Mouse (Mus musculus) heart, embryonic 12.5 days (tissue): ENCODE data around the gene Lss. TPM values are rescaled to one million over a fixed set of nuclear protein-coding genes. Genes with fewer than 3 reads are reported as not detected.

Experiments used
- ATAC-seq: fragments of 200-750 bp; cut with Nextera tagmentation; 2 replicates; pipeline ENCODE4 v1.8.0; 2017; ENCODE audit warnings: moderate TSS enrichment, moderate library complexity; ENCODE audit not compliant: insufficient number of reproducible peaks, low FRiP score
- H3K27ac ChIP-seq: fragments of 300-500 bp; sonication (generic); 2 replicates; pipeline ENCODE4 v1.5.1; 2016; ENCODE audit warnings: mild to moderate bottlenecking, moderate library complexity; ENCODE audit not compliant: poor library complexity, severe bottlenecking
- H3K27me3 ChIP-seq: fragments of 300-500 bp; sonication (generic); replicated peaks from 2 replicates; pipeline ENCODE4 v1.6.1; 2016; ENCODE audit warnings: mild to moderate bottlenecking, moderate library complexity
- H3K36me3 ChIP-seq: fragments of 300-500 bp; sonication (generic); 2 replicates; pipeline ENCODE4 v1.6.1; 2016; ENCODE audit warnings: mild to moderate bottlenecking, moderate library complexity
- H3K4me1 ChIP-seq: fragments of 300-500 bp; sonication (generic); replicated peaks from 2 replicates; pipeline ENCODE4 v1.6.1; 2016; ENCODE audit warnings: mild to moderate bottlenecking
- H3K4me2 ChIP-seq: fragments of 300-500 bp; sonication (generic); 2 replicates; pipeline ENCODE4 v1.6.1; 2016; ENCODE audit warnings: mild to moderate bottlenecking, moderate library complexity
- H3K4me3 ChIP-seq: fragments of 300-500 bp; sonication (generic); 2 replicates; pipeline ENCODE4 v1.5.1; 2016; ENCODE audit warnings: mild to moderate bottlenecking
- H3K9ac ChIP-seq: fragments of 300-500 bp; sonication (generic); 2 replicates; pipeline ENCODE4 v1.6.1; 2016; ENCODE audit warnings: mild to moderate bottlenecking, moderate library complexity
- H3K9me3 ChIP-seq: fragments of 300-500 bp; sonication (generic); replicated peaks from 2 replicates; pipeline ENCODE4 v1.6.1; 2016; ENCODE audit warnings: mild to moderate bottlenecking, moderate library complexity
- WGBS: fragments of 180-500 bp; shearing (Covaris S2); methylation state at CpG from one replicate; pipeline ENCODE4 v1.1.7; 2016; 5-methylcytosine and 5-hydroxymethylcytosine counted together
- polyA plus RNA-seq: library from polyadenylated mRNA; unstranded; fragments of >200 nt; fragmentation: Nextera tagmentation; extraction: Ambion mirVana; gene quantifications from 2 replicates; pipeline ENCODE4 v1.2.1, GENCODE M21; 2016

Gene Lss
- polyA plus RNA-seq, 1 experiment from 2014 or later: 12.6 TPM

GRCm38 (mm10) chr10:76561972-76562371 lies 30.6 kb downstream of the Lss start, which contains the start of gene Spatc1l:
Gene Spatc1l (plus strand): TSS chr10:76562272.
- WGBS: 87% methylated on average over 10 of the region's 10 CpGs

GRCm38 (mm10) chr10:76569996-76570685 lies 38.8 kb downstream of the Lss start:
- Histone ChIP-seq H3K27ac (no peak overlapping the region), H3K27me3 (no peaks in the 10 kb centered on the region), H3K4me3 (no peak overlapping the region), H3K4me2 (no peak overlapping the region), H3K36me3 (no peaks in the 10 kb centered on the region), H3K4me1 (no peaks in the 10 kb centered on the region), H3K9ac (no peak overlapping the region), H3K9me3 (0 out of 2 replicates have a peak, but pooled peaks cover 6% of the 10 kb centered on the region)
- 85% methylated on average over 22 of the region's 22 CpGs for WGBS
- ATAC-seq: no peak

More at GRCm38 (mm10) chr10:76561972-76562371, 30.6 kb downstream of the Lss start, which contains the start of gene Spatc1l:
- H3K4me3 ChIP-seq: no peak within 1 kb of the TSS
- no peaks in the 10 kb centered on the region for H3K4me1 ChIP-seq
- H3K9ac ChIP-seq: no peak within 1 kb of the TSS
- H3K27ac ChIP-seq: no peak within 1 kb of the TSS
- H3K4me2 ChIP-seq: no peak within 1 kb of the TSS
- H3K9me3 ChIP-seq: no peaks in the 10 kb centered on the region
- H3K36me3 ChIP-seq: no peaks in the 10 kb centered on the region
- no peak for ATAC-seq
- no peaks in the 10 kb centered on the region for H3K27me3 ChIP-seq

- Histone ChIP-seq H3K9ac (no peak overlapping the region), H3K27me3 (no peaks in the 10 kb centered on the region), H3K27ac (no peak overlapping the region), H3K9me3 (0 out of 2 replicates have a peak, but pooled peaks cover 6% of the 10 kb centered on the region), H3K4me3 (no peak overlapping the region), H3K36me3 (no peaks in the 10 kb centered on the region), H3K4me1 (no peaks in the 10 kb centered on the region), H3K4me2 (no peak overlapping the region)
- no peak for ATAC-seq
- WGBS: 61% methylated on average over 2 of the region's 2 CpGs
Observed at GRCm38 (mm10) chr10:76571070-76571469, 39.7 kb downstream of the Lss start.

- no peak for ATAC-seq
- 75% methylated on average over 3 of the region's 3 CpGs for WGBS
- no peaks in the 10 kb centered on the region for H3K27me3 ChIP-seq
Observed at GRCm38 (mm10) chr10:76572151-76572550, 40.8 kb downstream of the Lss start.

GRCm38 (mm10) chr10:76575374-76575773 lies 44.0 kb downstream of the Lss start, which contains the start of gene Ftcd:
Gene Ftcd (plus strand): TSS chr10:76575648.
- Histone ChIP-seq H3K4me3 (no peak within 1 kb of the TSS), H3K27ac (no peak within 1 kb of the TSS), H3K9me3 (0 out of 2 replicates have a peak, but pooled peaks cover 5% of the 10 kb centered on the region), H3K4me2 (no peak within 1 kb of the TSS), H3K27me3 (no peaks in the 10 kb centered on the region), H3K4me1 (peaks cover 7% of the 10 kb centered on the region; the same call in 1 of the 2 replicates), H3K36me3 (no peaks in the 10 kb centered on the region), H3K9ac (0 out of 2 replicates have a peak within 1 kb of the TSS, but pooled peaks have one; percentile 3)
- WGBS: 81% methylated on average over 3 of the region's 3 CpGs
- ATAC-seq: 0 out of 2 replicates have a peak, but pooled peaks have one; percentile 33

More at GRCm38 (mm10) chr10:76572151-76572550, 40.8 kb downstream of the Lss start:
- Histone ChIP-seq H3K4me1 (peaks cover 7% of the 10 kb centered on the region; the same call in 1 of the 2 replicates), H3K4me3 (no peak overlapping the region), H3K4me2 (no peak overlapping the region), H3K9ac (no peak overlapping the region), H3K36me3 (no peaks in the 10 kb centered on the region), H3K27ac (no peak overlapping the region), H3K9me3 (0 out of 2 replicates have a peak, but pooled peaks cover 6% of the 10 kb centered on the region)

GRCm38 (mm10) chr10:76576920-76577319 lies 45.5 kb downstream of the Lss start:
- H3K36me3 ChIP-seq: no peaks in the 10 kb centered on the region
- no peak overlapping the region for H3K4me3 ChIP-seq
- no peak overlapping the region for H3K9ac ChIP-seq
- no peak overlapping the region for H3K4me2 ChIP-seq
- WGBS: 57% methylated on average over 7 of the region's 7 CpGs
- ATAC-seq: no peak
- H3K9me3 ChIP-seq: no peaks in the 10 kb centered on the region
- no peaks in the 10 kb centered on the region for H3K27me3 ChIP-seq
- H3K4me1 ChIP-seq: peaks cover 9% of the 10 kb centered on the region; the same call in 1 of the 2 replicates
- H3K27ac ChIP-seq: no peak overlapping the region

GRCm38 (mm10) chr10:76584138-76584537 lies 52.8 kb downstream of the Lss start:
- Histone ChIP-seq H3K27me3 (no peaks in the 10 kb centered on the region), H3K9ac (peak overlapping the region; percentile 48), H3K4me2 (peak overlapping the region; percentile 51), H3K4me3 (peak overlapping the region; percentile 26), H3K9me3 (no peaks in the 10 kb centered on the region), H3K36me3 (no peaks in the 10 kb centered on the region), H3K4me1 (peaks cover 34% of the 10 kb centered on the region), H3K27ac (peak overlapping the region; percentile 46)
- 16% methylated on average over 10 of the region's 10 CpGs for WGBS
- peak; percentile 65 for ATAC-seq

- Histone ChIP-seq H3K9ac (no peak overlapping the region), H3K36me3 (no peaks in the 10 kb centered on the region), H3K4me2 (no peak overlapping the region), H3K27ac (peak overlapping the region; percentile 90), H3K27me3 (no peaks in the 10 kb centered on the region), H3K4me1 (peaks cover 44% of the 10 kb centered on the region), H3K9me3 (no peaks in the 10 kb centered on the region), H3K4me3 (no peak overlapping the region)
- WGBS: 0% methylated on average over 1 of the region's 1 CpGs
- peak; percentile 74 for ATAC-seq
Observed at GRCm38 (mm10) chr10:76586190-76586589, 54.8 kb downstream of the Lss start.

GRCm38 (mm10) chr10:76590197-76590596 lies 58.8 kb downstream of the Lss start:
- H3K27ac ChIP-seq: peak overlapping the region; percentile 82
- no peak overlapping the region for H3K4me3 ChIP-seq
- ATAC-seq: no peak
- H3K27me3 ChIP-seq: no peaks in the 10 kb centered on the region
- H3K9ac ChIP-seq: no peak overlapping the region
- 55% methylated on average over 11 of the region's 11 CpGs for WGBS
- H3K4me1 ChIP-seq: peaks cover 23% of the 10 kb centered on the region
- H3K4me2 ChIP-seq: no peak overlapping the region
- H3K36me3 ChIP-seq: no peaks in the 10 kb centered on the region
- H3K9me3 ChIP-seq: no peaks in the 10 kb centered on the region

- H3K4me3 ChIP-seq: no peak overlapping the region
Observed at GRCm38 (mm10) chr10:76596338-76596737, 65.0 kb downstream of the Lss start.

GRCm38 (mm10) chr10:76602690-76603089 lies 71.3 kb downstream of the Lss start:
- Histone ChIP-seq H3K36me3 (peaks cover 33% of the 10 kb centered on the region), H3K4me2 (no peak overlapping the region), H3K4me3 (no peak overlapping the region), H3K9ac (no peak overlapping the region), H3K27ac (no peak overlapping the region), H3K4me1 (peaks cover 9% of the 10 kb centered on the region), H3K9me3 (no peaks in the 10 kb centered on the region), H3K27me3 (no peaks in the 10 kb centered on the region)
- 25% methylated on average over 3 of the region's 3 CpGs for WGBS
- no peak for ATAC-seq

More at GRCm38 (mm10) chr10:76596338-76596737, 65.0 kb downstream of the Lss start:
- H3K9me3 ChIP-seq: no peaks in the 10 kb centered on the region
- H3K36me3 ChIP-seq: peaks cover 6% of the 10 kb centered on the region; the same call in 1 of the 2 replicates
- H3K27ac ChIP-seq: no peak overlapping the region
- H3K4me2 ChIP-seq: no peak overlapping the region
- 86% methylated on average over 31 of the region's 31 CpGs for WGBS
- no peak for ATAC-seq
- H3K4me1 ChIP-seq: no peaks in the 10 kb centered on the region
- H3K27me3 ChIP-seq: no peaks in the 10 kb centered on the region
- no peak overlapping the region for H3K9ac ChIP-seq
